Mouse (Mus musculus) ZHBTc4 (cell line): ENCODE data around the gene Fmo4.

Experiments
- DNase-seq: peaks from one replicate; pipeline ENCODE4 v3.0.0-alpha.2; 2011; ENCODE audit warnings: low read depth, low spot score

The Fmo4 gene

DNA sequence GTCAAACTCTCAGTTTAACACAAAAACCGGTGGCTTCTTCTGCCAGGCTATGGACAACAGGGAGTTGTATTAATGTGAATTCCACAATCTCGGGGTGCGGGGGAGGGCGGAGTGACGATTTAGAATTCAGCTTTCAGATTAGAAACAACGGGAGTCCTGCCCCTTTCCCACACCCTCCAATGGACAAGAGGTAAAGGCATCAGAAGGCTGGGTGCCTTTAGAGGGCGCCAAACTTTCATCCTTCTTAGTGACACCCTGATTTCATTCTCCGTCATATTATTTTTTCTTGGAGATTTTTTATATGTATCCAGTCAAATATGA, at the start of gene Fmo4:
TSS of gene Fmo4 (minus strand) at position 137 of the 321 bp plus-strand sequence.
- peak; percentile 12 for DNase-seq

DNA sequence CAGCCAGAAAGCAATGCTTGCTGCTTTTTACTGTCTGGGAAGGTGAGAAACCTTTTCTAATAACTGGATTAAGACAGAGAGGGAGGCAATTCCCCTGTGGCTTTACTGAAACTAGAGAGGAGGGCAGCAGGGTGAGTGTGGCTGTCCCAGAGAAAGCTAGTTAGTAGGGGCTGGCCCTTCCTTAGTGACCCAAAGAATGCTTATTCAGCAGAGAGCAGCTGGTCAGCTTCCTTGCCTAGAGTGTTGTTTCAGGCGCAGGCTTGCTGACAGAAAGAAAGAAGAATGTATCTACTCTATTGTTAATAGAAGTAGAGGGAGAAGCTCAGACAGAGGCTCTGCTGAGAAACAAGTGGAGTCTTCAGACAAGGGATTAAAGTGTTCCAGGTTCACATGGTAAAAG, 48.6 kb upstream of the Fmo4 start:
- no peak for DNase-seq

DNA sequence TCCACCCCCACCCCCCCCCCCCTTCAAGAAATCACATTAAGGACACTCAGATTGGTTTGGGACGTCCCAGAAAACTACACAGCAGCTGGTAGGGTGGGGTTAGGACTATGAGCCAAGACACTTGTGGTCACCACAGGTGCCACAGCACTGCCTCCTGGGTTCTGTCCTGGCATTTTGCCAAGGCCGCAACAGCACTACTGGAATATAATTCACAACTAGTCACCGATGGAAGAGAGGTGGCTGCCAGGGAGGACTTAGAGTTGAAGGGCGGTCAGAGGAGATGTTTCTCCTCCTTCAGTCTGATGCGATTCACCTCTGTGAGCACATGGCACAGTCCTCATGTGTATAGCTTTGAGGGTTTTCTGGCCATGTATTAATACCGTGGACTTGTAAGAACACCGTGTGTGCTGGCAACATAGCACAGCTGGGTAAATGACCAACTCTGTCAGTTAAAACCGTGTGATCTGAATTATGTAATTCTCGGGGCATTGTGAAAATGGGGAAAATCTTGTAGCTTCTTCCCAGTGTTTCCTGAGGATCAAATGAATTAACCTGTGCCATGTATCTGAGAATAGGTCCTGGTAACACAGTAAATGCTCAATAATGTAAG, 46.3 kb upstream of the Fmo4 start:
- peak; percentile 11 for DNase-seq

DNA sequence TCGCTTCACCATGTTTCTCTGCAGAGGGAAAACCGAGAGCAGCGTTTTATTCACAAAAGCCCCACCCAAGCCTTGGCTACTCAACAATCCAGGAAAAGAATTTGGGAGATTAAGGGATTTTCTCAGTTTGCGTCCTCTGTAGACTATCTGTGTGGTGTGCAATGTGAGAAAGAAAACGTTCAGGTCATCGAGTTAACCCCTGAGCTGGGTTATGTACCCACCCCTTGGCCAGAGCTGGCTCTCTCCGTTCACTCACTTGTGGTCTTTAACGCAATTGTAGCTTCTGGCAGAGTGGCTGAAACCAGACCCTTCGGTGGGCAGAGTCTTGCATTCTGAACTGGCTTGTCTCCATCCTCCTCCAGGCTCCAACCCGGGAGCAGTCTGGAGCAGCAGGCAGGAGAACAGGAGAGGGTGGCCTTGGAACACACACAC, 45.8 kb upstream of the Fmo4 start:
- peak; percentile 8 for DNase-seq

DNA sequence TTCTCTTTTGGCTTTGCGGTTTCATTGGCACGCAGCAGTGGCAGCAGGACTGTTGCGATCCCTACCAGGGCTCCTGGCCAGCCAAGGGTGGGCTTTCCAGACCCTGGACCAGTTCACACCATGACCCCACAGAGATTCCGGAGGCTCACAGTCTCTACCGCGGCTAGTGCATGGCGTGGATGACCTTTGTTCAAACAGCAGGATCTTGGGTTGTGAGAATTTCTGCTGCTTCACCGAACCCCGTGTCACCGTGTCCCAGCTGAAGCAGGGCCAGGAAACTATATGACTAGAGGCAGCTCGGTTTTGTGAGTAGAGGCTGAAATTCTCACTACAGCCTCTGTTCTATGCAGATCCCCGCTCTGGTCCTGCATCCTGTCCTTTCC, 45.0 kb upstream of the Fmo4 start:
- DNase-seq = no peak

DNA sequence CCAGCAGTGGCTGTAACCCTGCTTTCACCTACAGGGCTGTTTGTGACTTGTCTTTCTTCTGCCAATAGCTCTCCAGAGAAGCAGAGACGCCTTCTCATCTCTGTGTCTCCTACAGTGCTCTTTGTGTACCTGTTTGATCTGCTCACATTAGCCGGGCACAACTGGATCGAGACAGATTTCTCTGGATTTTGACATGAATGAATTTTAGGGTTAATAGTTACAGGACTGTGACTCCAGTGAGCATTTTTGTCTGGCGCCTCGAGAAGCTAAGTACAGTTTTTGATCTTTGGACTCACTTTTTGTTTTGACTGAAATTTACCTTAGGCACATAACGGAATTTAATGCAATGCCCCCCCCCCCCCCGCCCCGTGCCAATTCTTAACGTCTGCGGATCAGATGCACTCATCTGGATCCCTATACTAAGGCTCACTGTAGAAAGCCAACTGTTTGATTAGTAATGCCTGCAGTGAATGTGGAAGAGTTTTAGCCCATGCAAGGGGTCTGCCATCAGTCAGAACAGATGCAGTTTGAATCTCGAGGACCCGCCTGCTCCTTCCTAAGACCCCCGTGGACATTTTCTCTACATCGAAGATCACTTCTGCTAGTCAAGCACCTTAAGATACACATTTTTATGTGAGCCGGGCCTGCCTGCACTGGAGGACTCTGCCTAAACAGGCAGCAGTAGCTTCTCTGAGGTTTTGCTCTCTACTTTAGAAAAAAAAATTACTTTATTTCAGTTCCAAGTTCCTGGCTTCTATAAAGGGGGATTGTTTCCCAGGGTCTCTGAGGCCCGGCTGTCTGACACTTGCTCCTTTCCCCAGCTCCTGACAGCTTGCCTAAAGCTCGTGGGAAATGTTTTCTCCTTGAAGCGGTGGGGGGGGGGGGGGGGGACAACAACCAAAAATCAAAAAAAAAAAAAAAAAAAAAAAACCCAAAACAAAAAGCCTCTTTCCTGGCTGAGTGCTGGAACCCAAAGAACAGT, 44.3 kb upstream of the Fmo4 start:
- DNase-seq = peak; percentile 6

DNA sequence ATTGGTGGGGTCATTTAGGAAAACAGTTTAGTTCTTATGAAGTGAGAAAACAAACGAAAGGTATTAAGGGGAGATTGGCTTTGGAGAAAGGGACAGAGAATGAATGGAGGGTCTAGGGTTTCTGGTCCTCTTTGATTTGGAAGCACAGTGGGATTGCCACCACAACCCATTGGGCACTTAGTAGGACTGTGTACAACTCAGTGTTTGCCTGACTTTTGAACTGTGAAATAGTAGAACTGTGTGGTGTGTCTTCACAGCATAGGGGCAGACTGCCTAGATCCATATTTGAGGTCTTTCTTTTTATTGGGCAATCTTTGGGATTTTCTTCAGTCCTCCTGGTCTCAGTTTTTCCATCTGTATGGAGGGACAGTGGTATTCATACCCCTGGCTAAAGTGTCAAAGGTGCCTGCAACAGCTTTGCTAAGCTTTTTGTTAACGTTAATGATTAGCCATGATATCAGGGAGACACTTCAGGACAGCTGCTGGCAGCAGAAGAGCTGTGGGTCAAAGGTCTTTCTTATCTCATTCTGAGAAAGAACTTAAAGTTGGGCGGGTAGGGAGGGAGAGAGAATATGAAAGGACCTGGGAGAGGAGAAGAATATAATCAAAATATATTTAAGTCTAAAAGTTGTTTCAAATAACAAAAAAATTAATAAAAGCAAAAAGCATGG, 40.2 kb upstream of the Fmo4 start:
- DNase-seq = no peak

DNA sequence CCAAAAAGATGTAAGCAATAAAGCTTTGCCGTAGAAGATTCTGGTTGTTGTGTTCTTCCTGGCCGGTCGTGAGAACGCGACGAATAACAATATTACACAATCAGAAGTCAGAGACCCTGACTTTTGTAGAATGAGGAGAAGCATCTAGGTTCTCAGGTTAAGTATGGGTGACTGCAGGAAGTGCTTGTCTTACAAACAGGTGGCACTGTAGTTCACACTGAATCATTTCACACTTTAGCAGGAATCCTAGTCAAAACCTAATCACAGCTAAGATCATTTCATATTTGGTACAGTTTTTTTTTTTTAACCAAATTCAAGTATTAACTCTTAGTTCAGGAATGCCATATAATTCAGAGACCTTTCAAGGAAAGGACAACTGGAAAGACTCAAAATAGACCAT, 33.8 kb upstream of the Fmo4 start:
- DNase-seq = no peak

DNA sequence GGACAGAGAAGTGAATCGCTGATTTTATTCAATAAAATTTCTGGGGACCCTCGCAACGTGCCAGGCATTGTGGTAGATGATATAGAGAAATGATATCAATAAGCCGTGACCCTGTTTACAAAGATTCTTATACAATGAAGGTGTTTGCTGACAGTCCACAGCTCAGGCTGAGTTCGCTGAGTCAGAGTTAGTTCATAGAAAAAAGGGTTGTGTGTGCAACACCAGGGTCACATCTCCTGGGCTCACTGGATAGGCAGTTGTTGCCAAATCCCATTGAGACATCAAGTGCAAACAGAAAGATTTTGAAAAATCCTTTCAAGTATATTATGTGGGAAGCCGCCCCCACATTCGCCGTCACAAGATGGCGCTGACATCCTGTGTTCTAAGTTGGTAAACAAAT, 26.4 kb upstream of the Fmo4 start:
- DNase-seq = no peak

DNA sequence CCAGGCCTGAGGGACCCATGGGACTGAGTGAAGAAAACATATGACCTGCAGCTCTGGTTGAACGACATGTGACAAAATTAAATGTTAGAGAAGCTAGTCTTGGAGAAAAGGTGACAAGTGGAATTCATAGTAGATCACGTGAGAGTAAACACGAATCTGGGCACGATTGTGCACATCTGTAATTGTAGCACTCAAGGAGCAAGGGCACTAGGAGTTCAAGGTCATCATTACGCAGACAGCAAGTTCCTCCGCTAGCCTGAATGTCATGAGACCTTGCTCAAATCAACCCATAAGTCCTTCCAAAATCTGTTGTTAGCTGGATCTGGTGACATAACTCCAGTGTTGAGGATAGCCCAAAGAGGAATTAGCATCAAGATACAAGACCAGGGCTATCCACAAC, 25.2 kb upstream of the Fmo4 start:
- no peak for DNase-seq

DNA sequence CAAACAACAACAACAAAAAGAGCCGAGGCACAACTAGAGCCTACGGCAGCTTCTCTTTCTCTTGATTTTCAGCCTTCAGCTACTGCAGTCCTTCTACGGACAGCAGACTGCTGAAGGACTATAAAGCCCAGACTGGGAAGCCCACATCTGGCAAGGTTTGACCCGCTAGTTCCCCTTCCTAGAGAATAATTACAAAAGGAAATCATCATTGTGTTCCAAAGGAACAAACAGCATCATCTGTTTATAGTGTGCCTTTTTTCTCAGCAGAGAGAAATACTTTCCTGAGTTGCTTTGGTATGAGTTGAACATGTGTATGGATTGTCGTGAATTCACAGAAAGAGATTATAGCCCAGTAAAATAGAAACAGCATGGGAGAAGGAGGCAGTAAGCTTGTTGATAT, 20.6 kb upstream of the Fmo4 start:
- DNase-seq = no peak

DNA sequence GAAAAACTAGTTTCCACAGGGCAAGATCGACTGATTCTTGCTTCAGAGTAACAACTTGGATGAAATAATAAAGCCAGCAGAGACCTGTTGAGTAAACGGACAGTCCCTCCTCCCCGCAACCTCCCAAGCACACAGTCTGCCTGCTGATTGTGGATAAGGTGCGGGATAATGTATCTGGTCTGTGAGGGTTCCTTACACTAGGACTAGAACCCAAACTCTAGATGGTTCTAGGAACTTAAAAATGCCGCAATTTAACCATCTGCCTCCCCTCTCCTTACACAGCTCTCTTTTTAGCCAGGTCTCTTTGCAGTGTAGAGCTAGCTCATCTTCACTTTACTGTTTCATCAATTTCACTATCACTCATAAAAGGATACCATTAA, 18.8 kb upstream of the Fmo4 start:
- DNase-seq = no peak

DNA sequence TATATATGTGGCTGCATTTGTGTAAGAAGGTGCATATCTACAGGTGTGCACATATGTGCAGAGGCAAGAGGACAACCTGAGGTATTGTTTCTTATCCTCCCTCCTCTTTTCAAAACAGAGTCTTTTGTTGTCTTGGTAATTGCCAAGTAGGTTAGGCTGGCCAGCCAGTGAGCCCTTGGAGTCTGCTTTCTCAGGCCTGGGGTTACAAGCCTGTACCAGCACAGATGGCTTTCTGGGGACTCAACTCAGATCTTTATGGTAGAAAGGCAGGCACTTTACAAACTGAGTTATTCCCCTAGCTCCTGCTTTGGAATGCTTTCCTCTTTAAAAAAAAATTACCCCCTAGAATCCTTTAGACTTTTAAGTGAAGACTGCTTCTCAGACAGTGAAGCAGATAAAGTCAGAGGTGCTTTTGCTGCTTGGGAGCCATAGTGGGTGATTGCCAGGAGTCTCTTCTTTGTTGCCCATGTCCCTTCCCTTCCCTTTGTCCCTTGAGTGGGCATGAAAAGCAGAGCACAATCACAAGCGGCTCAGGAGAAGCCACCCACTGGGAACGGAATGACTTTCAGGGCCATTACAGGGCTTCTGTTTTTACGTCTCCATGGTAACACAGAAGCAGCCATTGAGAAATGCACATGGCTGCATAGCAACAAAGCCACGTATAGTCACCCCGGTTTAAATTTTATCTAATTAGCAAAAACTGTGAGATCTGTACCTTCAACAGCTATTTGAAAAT, 18.2 kb upstream of the Fmo4 start:
- DNase-seq = peak; percentile 73

DNA sequence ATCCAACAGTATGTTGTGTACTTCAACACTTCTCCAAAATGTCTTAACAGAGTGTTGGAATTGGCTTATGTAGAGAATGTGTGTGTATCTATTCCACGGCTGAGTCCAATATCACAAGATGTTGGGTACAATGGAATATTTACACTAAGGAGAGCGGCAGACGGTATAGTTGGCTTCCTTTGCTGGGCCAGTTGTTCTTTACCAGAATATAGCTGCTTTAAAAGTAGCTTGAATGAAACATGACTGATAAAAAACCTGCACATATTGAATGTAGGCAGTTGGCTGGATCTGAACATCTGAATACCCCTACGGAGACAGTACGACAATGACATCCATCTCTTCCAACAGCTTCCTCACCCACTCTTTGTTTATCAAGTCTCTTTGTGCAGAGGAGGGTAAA, 5.5 kb upstream of the Fmo4 start:
- no peak for DNase-seq

DNA sequence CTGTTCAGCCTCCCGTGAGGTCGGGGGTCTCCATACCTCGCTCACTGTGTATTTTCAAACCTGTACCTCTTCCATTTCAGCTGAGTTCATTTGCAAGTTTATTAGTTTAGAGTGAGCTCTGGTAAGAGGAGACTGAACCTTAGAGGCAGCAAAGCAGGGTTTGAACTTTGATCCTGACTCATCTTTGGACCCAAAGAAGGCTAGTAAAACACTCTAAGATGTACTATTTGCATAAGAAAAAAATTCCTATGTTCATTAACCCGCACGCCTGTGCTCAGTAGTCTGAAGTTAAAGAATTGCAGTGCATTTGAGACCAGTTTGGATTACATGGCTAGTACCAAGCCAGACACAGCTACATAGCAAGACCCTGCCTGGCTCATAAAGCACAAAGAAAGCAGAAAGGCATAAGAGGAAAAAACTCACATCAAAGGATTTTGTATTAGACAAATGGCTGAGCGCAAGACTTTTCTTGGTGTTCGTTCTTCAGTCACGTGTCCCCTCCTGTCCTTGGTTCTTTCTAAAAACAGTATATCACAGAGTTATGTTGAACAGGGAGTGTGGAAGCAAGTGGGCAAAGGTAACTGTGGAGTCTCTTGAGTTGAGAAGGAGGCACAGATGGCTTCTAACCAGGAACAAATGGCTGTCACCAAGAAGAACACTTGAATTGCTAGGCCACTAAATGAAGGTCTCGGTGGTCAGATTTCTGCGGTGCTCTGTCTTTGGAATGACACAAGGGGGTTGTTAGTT, 1.8 kb upstream of the Fmo4 start:
- DNase-seq = no peak

DNA sequence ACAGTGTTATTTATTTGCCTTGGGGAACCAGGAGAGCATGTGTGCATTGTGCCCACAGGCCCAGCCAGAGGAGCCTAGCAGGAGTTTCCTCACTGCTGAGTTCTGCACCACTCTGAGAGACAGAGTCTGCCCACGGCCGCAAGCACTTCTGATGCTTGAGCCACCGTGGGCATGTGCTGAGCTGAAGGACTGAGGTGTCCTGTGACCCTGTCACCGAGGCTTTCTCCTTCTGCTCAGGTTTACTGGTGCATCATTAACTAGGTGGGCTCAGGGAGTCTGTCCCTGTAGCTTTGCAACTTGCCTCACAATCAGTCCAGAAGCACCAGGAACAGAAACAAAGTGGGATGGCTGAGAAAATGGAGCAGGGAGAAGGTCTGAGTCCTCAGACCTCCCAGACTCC, 1.2 kb upstream of the Fmo4 start:
- DNase-seq = no peak

DNA sequence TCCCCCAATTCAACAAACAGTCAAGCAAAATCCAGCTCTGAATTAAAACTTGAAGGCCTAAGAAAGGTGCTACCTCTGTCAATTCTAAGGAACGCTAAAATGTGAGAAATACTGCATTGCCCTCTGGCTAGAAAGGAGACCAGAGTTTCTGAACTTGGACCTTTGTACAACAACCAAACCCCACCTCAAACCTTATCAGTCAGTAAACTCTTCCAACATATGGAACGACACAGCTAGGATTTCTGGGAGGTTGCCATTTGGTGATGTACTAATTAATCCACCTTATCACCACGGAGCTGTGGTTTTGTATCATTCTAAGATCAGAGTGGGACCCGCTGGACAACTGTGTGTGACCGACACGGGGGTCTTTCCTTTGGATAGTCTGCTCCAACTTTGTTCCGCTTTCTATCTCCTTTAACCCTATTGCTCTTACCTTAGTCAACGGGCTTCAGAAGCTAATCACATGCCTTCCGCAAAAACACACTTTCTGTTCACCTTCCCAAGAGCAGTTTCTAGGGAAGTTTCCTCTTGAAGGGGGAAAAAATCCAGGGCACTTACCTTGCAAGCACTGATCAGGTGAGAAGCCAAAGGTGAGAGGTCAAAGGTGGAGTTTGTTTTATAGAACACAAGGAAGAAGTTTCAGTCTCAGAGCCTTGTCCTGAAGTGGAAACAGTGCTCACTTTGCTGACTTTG, 483 bp downstream of the Fmo4 start:
- DNase-seq = no peak

DNA sequence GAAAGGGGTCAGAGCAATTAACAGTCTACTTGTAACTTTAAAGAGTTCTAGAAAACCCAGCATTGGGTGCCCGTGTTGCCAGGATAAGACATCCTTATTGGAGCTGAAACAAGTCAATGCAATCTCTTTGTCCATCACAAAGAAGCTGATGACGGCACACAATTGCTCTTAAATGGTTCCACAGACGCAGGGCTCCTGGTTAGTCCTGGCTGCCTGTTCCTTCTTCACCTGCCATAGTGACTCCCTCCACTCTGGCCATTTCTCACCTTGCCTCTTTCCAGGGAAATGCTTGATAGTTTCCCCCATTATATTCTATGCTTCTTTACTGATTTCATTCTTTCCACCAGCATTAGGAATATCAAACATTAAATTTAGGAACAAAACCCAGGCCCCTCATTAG, 5.2 kb downstream of the Fmo4 start:
- no peak for DNase-seq

DNA sequence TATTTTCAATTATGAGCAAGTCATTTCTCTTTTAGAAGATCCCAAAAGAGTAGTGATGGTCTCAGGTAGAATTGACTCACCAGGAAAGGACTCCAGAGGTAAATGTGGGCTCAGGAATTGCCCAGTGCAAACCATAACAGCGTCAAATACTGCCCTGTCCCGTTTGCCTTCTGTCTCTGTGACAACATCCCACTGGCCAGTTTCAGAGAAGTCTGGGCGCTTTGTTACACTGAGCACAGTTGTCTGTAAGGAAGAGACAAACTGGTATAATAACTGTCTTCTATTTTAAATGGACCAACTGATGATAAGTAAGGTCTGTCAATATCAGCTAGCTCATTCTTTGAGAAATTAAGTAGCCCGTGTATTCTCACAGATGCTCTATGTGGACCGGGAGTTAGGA, 6.3 kb downstream of the Fmo4 start:
- DNase-seq = no peak

DNA sequence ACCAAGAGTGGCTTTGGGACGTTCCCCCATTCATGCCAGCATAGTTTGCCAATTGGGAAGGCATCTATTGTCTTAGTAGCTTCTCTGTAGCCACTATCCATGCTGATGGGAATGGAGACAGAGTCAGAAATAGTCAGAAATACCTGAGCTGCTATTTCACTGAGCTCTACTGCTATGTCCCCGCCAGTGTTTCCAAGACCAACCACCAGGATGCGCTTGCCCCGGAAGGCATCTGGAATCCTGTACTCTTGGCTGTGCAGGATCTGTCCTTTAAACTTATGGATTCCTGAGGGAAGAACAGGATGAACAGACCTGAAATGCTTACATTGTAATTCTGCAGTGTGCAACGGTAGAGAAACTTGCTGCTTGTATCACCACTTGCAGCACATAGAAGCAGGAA, 8.8 kb downstream of the Fmo4 start:
- peak; percentile 38 for DNase-seq

DNA sequence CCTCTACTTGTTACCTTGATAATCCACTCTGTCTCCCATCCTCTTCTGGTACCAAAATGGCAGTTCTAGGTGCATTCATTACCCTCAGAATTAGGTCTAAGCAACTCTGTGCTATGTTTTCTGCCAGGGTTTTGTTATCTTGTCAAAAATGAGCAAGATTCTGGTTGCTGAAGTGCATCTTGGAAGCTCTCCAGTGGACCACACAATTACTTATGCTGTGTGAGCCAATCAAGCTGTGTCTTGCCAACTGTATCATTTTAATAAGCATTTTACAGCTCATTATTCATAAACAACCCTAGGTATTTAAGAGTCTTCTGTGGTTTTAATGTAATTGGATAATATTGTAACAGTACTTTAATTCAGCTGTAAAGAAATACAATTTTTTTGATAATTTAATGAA, 17.3 kb downstream of the Fmo4 start:
- DNase-seq = no peak
